Mouse (Mus musculus) bone marrow macrophage, adult 2 months (primary cell): ENCODE data around the gene Pla2g1b.

ENCODE experiments used
- CTCF ChIP-seq: IDR thresholded peaks from 2 replicates; pipeline ENCODE4 v1.5.1; 2012; ENCODE audit warnings: low read depth, mild to moderate bottlenecking, low read length, moderate library complexity
- POLR2A ChIP-seq: IDR thresholded peaks from 2 replicates; pipeline ENCODE4 v1.6.1; 2012; ENCODE audit warnings: mild to moderate bottlenecking, low read depth, low read length, borderline replicate concordance

GRCm38 (mm10) chr5:115509321-115509761 is 43.3 kb downstream of the Pla2g1b start:
- TF ChIP-seq POLR2A (no peak), CTCF (no peak)
